Mouse (Mus musculus) hindbrain, embryonic 13.5 days (tissue): ENCODE results near the gene Pmf1. TPM values are rescaled to one million over a fixed set of nuclear protein-coding genes. Genes with fewer than 3 reads are reported as not detected.
"Not testable (repeated sequence)": the region's sequence is repeated elsewhere in the genome, so short reads cannot be mapped to it uniquely, and the experiment has no call there.

Experiments used
- ATAC-seq: fragments of 200-750 bp; cut with Nextera tagmentation; 2 replicates; pipeline ENCODE4 v1.8.0; 2017; ENCODE audit warnings: moderate TSS enrichment; ENCODE audit not compliant: low FRiP score
- H3K27ac ChIP-seq: fragments of 300-500 bp; sonication (generic); 2 replicates; pipeline ENCODE4 v1.5.1; 2015; ENCODE audit warnings: inconsistent platforms, mild to moderate bottlenecking, moderate library complexity
- H3K27me3 ChIP-seq: fragments of 300-500 bp; sonication (generic); 2 replicates; pipeline ENCODE4 v1.6.1; 2015; ENCODE audit warnings: mild to moderate bottlenecking, inconsistent platforms
- H3K36me3 ChIP-seq: fragments of 300-500 bp; sonication (generic); 2 replicates; pipeline ENCODE4 v1.6.1; 2015; ENCODE audit warnings: mild to moderate bottlenecking, inconsistent platforms
- H3K4me1 ChIP-seq: fragments of 300-500 bp; sonication (generic); replicated peaks from 2 replicates; pipeline ENCODE4 v1.6.1; 2015; ENCODE audit warnings: inconsistent platforms
- H3K4me2 ChIP-seq: fragments of 300-500 bp; sonication (generic); 2 replicates; pipeline ENCODE4 v1.6.1; 2015; ENCODE audit warnings: inconsistent platforms, mild to moderate bottlenecking, moderate library complexity
- H3K4me3 ChIP-seq: fragments of 300-500 bp; sonication (generic); 2 replicates; pipeline ENCODE4 v1.5.1; 2015; ENCODE audit warnings: mild to moderate bottlenecking, inconsistent platforms
- H3K9ac ChIP-seq: fragments of 300-500 bp; sonication (generic); 2 replicates; pipeline ENCODE4 v1.6.1; 2015; ENCODE audit warnings: mild to moderate bottlenecking, inconsistent platforms
- H3K9me3 ChIP-seq: fragments of 300-500 bp; sonication (generic); 2 replicates; pipeline ENCODE4 v1.6.1; 2016; ENCODE audit warnings: inconsistent platforms
- WGBS: fragments of 180-500 bp; shearing (Covaris S2); methylation state at CpG from one replicate; pipeline ENCODE4 v1.1.7; 2015; 5-methylcytosine and 5-hydroxymethylcytosine counted together
- polyA plus RNA-seq: library from polyadenylated mRNA; unstranded; fragments of >200 nt; fragmentation: Nextera tagmentation; extraction: Ambion mirVana; gene quantifications from 2 replicates; pipeline ENCODE4 v1.2.1, GENCODE M21; 2015

Gene Pmf1
- polyA plus RNA-seq, 1 experiment from 2014 or later = 37.8 TPM

GRCm38 (mm10) chr3:88436395-88437201, 26.5 kb upstream of the Pmf1 start:
- Histone ChIP-seq H3K9ac (peak overlapping the region; percentile 56), H3K4me1 (peaks cover 18% of the 10 kb centered on the region), H3K36me3 (peaks cover 55% of the 10 kb centered on the region), H3K27me3 (0 out of 2 replicates have a peak, but pooled peaks cover 5% of the 10 kb centered on the region), H3K27ac (0 out of 2 replicates have a peak overlapping the region, but pooled peaks have one; percentile 8), H3K4me3 (peak overlapping the region; percentile 11), H3K9me3 (no peaks in the 10 kb centered on the region), H3K4me2 (peak overlapping the region; percentile 45)
- peak; percentile 78 for ATAC-seq
- WGBS = 11% methylated on average over 29 of the region's 29 CpGs

- H3K27me3 ChIP-seq = 0 out of 2 replicates have a peak, but pooled peaks cover 5% of the 10 kb centered on the region
- H3K4me2 ChIP-seq = no peak overlapping the region
- peaks cover 52% of the 10 kb centered on the region for H3K36me3 ChIP-seq
- peaks cover 10% of the 10 kb centered on the region for H3K4me1 ChIP-seq
- H3K4me3 ChIP-seq = no peak overlapping the region
- no peak overlapping the region for H3K9ac ChIP-seq
- WGBS = 66% methylated on average over 10 of the region's 10 CpGs
- H3K9me3 ChIP-seq = no peaks in the 10 kb centered on the region
- ATAC-seq = no peak
- no peak overlapping the region for H3K27ac ChIP-seq
Measured at GRCm38 (mm10) chr3:88435515-88435914, 25.4 kb upstream of the Pmf1 start.

- 79% methylated on average over 8 of the region's 8 CpGs for WGBS
- not testable (repeated sequence) for H3K4me1 ChIP-seq, H3K9ac ChIP-seq, H3K36me3 ChIP-seq, H3K4me2 ChIP-seq, H3K27ac ChIP-seq, ATAC-seq, H3K27me3 ChIP-seq, H3K9me3 ChIP-seq, H3K4me3 ChIP-seq
Measured at GRCm38 (mm10) chr3:88428639-88429038, 18.5 kb upstream of the Pmf1 start.

- peaks cover 21% of the 10 kb centered on the region for H3K4me1 ChIP-seq
- no peaks in the 10 kb centered on the region for H3K36me3 ChIP-seq
- no peak overlapping the region for H3K4me3 ChIP-seq
- H3K9me3 ChIP-seq = no peaks in the 10 kb centered on the region
- WGBS = 81% methylated on average over 4 of the region's 4 CpGs
- no peak overlapping the region for H3K9ac ChIP-seq
- no peak for ATAC-seq
- 0 out of 2 replicates have a peak, but pooled peaks cover 3% of the 10 kb centered on the region for H3K27me3 ChIP-seq
- no peak overlapping the region for H3K4me2 ChIP-seq
- H3K27ac ChIP-seq = no peak overlapping the region
Measured at GRCm38 (mm10) chr3:88427342-88427905, 17.3 kb upstream of the Pmf1 start.

- Histone ChIP-seq H3K4me1 (peaks cover 33% of the 10 kb centered on the region), H3K27me3 (no peaks in the 10 kb centered on the region), H3K9me3 (no peaks in the 10 kb centered on the region), H3K27ac (no peak overlapping the region), H3K9ac (no peak overlapping the region), H3K4me3 (no peak overlapping the region), H3K4me2 (0 out of 2 replicates have a peak overlapping the region, but pooled peaks have one; percentile 37), H3K36me3 (peaks cover 8% of the 10 kb centered on the region)
- WGBS = 89% methylated on average over 10 of the region's 10 CpGs
- ATAC-seq = no peak
Measured at GRCm38 (mm10) chr3:88425708-88426420, 15.7 kb upstream of the Pmf1 start.

- WGBS = 12% methylated on average over 2 of the region's 2 CpGs
- H3K27ac ChIP-seq = 0 out of 2 replicates have a peak overlapping the region, but pooled peaks have one; percentile 91
- H3K4me2 ChIP-seq = peak overlapping the region; percentile 37; the same call in 1 of the 2 replicates
- H3K36me3 ChIP-seq = peaks cover 14% of the 10 kb centered on the region
- H3K9me3 ChIP-seq = no peaks in the 10 kb centered on the region
- no peaks in the 10 kb centered on the region for H3K27me3 ChIP-seq
- no peak; the same call in 1 of the 2 replicates for ATAC-seq
- no peak overlapping the region for H3K9ac ChIP-seq
- H3K4me1 ChIP-seq = peaks cover 33% of the 10 kb centered on the region
- peak overlapping the region; percentile 79; the same call in 1 of the 2 replicates for H3K4me3 ChIP-seq
Measured at GRCm38 (mm10) chr3:88425330-88425689, 15.2 kb upstream of the Pmf1 start.

GRCm38 (mm10) chr3:88424605-88425329, 14.6 kb upstream of the Pmf1 start, which contains the start of gene Slc25a44:
Gene Slc25a44, minus strand, starts transcription at chr3:88425139.
- 1% methylated on average over 35 of the region's 35 CpGs for WGBS
- H3K27me3 ChIP-seq = no peaks in the 10 kb centered on the region
- H3K4me2 ChIP-seq = peak within 1 kb of the TSS; percentile 81
- H3K4me3 ChIP-seq = peak within 1 kb of the TSS; percentile 79
- ATAC-seq = peak; percentile 96
- H3K4me1 ChIP-seq = peaks cover 34% of the 10 kb centered on the region
- peak within 1 kb of the TSS; percentile 82 for H3K9ac ChIP-seq
- H3K27ac ChIP-seq = peak within 1 kb of the TSS; percentile 91
- peaks cover 19% of the 10 kb centered on the region for H3K36me3 ChIP-seq
- H3K9me3 ChIP-seq = no peaks in the 10 kb centered on the region

GRCm38 (mm10) chr3:88422020-88422720, 12.0 kb upstream of the Pmf1 start:
- WGBS = 35% methylated on average over 9 of the region's 9 CpGs
- H3K36me3 ChIP-seq = peaks cover 44% of the 10 kb centered on the region
- ATAC-seq = no peak
- peak overlapping the region; percentile 17 for H3K4me2 ChIP-seq
- H3K4me1 ChIP-seq = peaks cover 52% of the 10 kb centered on the region
- H3K9ac ChIP-seq = peak overlapping the region; percentile 56
- no peaks in the 10 kb centered on the region for H3K9me3 ChIP-seq
- no peaks in the 10 kb centered on the region for H3K27me3 ChIP-seq
- H3K27ac ChIP-seq = no peak overlapping the region
- H3K4me3 ChIP-seq = no peak overlapping the region; the same call in 1 of the 2 replicates

- Histone ChIP-seq H3K9me3 (no peaks in the 10 kb centered on the region), H3K4me1 (peaks cover 52% of the 10 kb centered on the region), H3K27me3 (no peaks in the 10 kb centered on the region), H3K4me2 (no peak overlapping the region), H3K27ac (no peak overlapping the region), H3K36me3 (peaks cover 58% of the 10 kb centered on the region), H3K4me3 (no peak overlapping the region), H3K9ac (no peak overlapping the region)
- no peak for ATAC-seq
- WGBS = 96% methylated on average over 19 of the region's 19 CpGs
Measured at GRCm38 (mm10) chr3:88420771-88421170, 10.6 kb upstream of the Pmf1 start.

GRCm38 (mm10) chr3:88418016-88418415, 7.9 kb upstream of the Pmf1 start:
- H3K4me3 ChIP-seq = no peak overlapping the region
- H3K9ac ChIP-seq = no peak overlapping the region
- peaks cover 85% of the 10 kb centered on the region for H3K36me3 ChIP-seq
- peaks cover 36% of the 10 kb centered on the region for H3K4me1 ChIP-seq
- no peak overlapping the region for H3K27ac ChIP-seq
- ATAC-seq = no peak
- WGBS = 88% methylated on average over 6 of the region's 6 CpGs
- no peaks in the 10 kb centered on the region for H3K27me3 ChIP-seq
- no peak overlapping the region for H3K4me2 ChIP-seq
- no peaks in the 10 kb centered on the region for H3K9me3 ChIP-seq

GRCm38 (mm10) chr3:88415668-88416067, 5.5 kb upstream of the Pmf1 start:
- peaks cover 25% of the 10 kb centered on the region for H3K4me1 ChIP-seq
- WGBS = 89% methylated on average over 4 of the region's 4 CpGs
- H3K4me2 ChIP-seq = no peak overlapping the region
- H3K27me3 ChIP-seq = no peaks in the 10 kb centered on the region
- H3K27ac ChIP-seq = no peak overlapping the region
- no peak overlapping the region for H3K4me3 ChIP-seq
- H3K9me3 ChIP-seq = no peaks in the 10 kb centered on the region
- H3K9ac ChIP-seq = peak overlapping the region; percentile 3; the same call in 1 of the 2 replicates
- no peak for ATAC-seq
- H3K36me3 ChIP-seq = peaks cover 95% of the 10 kb centered on the region
